Mouse (Mus musculus) stomach, embryonic 14.5 days (tissue): ENCODE data around the gene Fzd7. TPM values are rescaled to one million over a fixed set of nuclear protein-coding genes. Genes with fewer than 3 reads are reported as not detected.

Source experiments
- ATAC-seq: fragments of 200-750 bp; cut with Nextera tagmentation; 2 replicates; pipeline ENCODE4 v1.8.0; 2017; ENCODE audit warnings: low read depth, moderate TSS enrichment; ENCODE audit not compliant: insufficient number of reproducible peaks, insufficient read depth, low FRiP score
- H3K27ac ChIP-seq: fragments of 300-500 bp; sonication (generic); 2 replicates; pipeline ENCODE4 v1.5.1; 2014; ENCODE audit warnings: mild to moderate bottlenecking, low read length, moderate library complexity, mixed read lengths
- H3K27me3 ChIP-seq: fragments of 300-500 bp; sonication (generic); 2 replicates; pipeline ENCODE4 v1.6.1; 2014; ENCODE audit warnings: low read length, control low read depth, mixed read lengths; ENCODE audit not compliant: control insufficient read depth, insufficient read depth
- H3K36me3 ChIP-seq: fragments of 300-500 bp; sonication (generic); 2 replicates; pipeline ENCODE4 v1.6.1; 2014; ENCODE audit warnings: mild to moderate bottlenecking, control low read depth, low read length, moderate library complexity, mixed read lengths; ENCODE audit not compliant: control insufficient read depth, insufficient read depth
- H3K4me1 ChIP-seq: fragments of 300-500 bp; sonication (generic); 2 replicates; pipeline ENCODE4 v1.6.1; 2014; ENCODE audit warnings: low read length, control low read depth, mixed read lengths; ENCODE audit not compliant: control insufficient read depth, insufficient read depth
- H3K4me2 ChIP-seq: fragments of 300-500 bp; sonication (generic); replicated peaks from 2 replicates; pipeline ENCODE4 v1.6.1; 2014; ENCODE audit warnings: low read depth, low read length, control low read depth
- H3K4me3 ChIP-seq: fragments of 300-500 bp; sonication (generic); 2 replicates; pipeline ENCODE4 v1.5.1; 2014; ENCODE audit warnings: low read depth, low read length, control low read depth
- H3K9ac ChIP-seq: fragments of 300-500 bp; sonication (generic); replicated peaks from 2 replicates; pipeline ENCODE4 v1.6.1; 2014; ENCODE audit warnings: low read depth, mild to moderate bottlenecking, control low read depth, low read length, moderate library complexity, mixed read lengths
- H3K9me3 ChIP-seq: fragments of 300-500 bp; sonication (generic); 2 replicates; pipeline ENCODE4 v1.6.1; 2016; ENCODE audit warnings: low read depth, low read length, control low read depth; ENCODE audit not compliant: control insufficient read depth
- WGBS: fragments of 180-500 bp; shearing (Covaris S2); extraction: QIAGEN DNeasy Blood & Tissue Kit; methylation state at CpG from one replicate; pipeline ENCODE4 v1.1.7; 2014; 5-methylcytosine and 5-hydroxymethylcytosine counted together
- polyA plus RNA-seq: library from polyadenylated mRNA; unstranded; fragments of >200 nt; fragmentation: Nextera tagmentation; extraction: Ambion mirVana; gene quantifications from 2 replicates; pipeline ENCODE4 v1.2.1, GENCODE M21; 2014

Fzd7 gene
- 13.3 and 15.5 TPM in 2 replicates for polyA plus RNA-seq

DNA sequence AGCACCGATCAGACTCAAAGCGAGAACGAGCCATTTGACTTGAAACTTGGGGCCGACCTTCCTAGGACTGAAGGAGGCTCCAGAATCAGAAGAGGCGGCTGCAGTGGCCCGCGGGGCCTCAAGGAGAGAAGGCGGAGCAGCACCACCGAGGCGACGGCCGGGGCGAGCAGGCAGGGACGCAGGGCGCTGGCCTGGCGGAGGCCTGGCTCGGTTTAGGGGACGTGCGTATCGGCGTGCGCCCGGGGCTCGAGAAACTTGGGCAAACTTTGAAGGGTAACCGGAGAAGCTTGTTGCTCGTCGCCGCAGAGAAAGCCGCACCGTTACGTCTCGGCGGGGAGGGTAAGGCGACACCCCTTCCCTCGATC is at the start of gene Fzd7:
Fzd7 (plus strand) TSS at position 94 of the 365 bp plus-strand sequence.
- Histone ChIP-seq H3K4me3 (peak within 1 kb of the TSS; percentile 77), H3K9ac (peak within 1 kb of the TSS; percentile 81), H3K4me1 (peaks cover 23% of the 10 kb centered on the region), H3K4me2 (peak within 1 kb of the TSS; percentile 59), H3K27me3 (no peaks in the 10 kb centered on the region), H3K9me3 (no peaks in the 10 kb centered on the region), H3K36me3 (peaks cover 4% of the 10 kb centered on the region; the same call in 1 of the 2 replicates), H3K27ac (peak within 1 kb of the TSS; percentile 97)
- WGBS, result under 1% methylated on average over 35 of the region's 35 CpGs
- ATAC-seq, result peak; percentile 5; the same call in 1 of the 2 replicates

DNA sequence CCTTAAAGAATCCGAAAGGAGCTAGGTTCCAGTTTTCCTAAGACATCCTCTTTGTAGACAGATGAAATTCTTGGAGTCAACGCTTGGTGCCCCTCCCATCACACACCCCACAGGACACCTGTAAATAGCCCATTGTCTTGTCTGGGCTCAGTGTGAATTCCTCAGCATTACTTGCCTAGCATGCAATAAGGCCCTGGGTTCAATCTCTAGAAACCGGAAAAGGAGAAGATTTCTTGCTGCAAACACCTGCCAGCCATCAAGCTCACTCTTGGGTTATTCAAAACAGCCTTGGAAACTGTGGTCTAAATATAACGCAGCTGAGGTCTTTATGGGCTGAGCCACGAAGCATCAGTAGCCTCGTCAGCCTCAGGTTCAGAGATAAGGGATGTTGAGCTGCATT is 48.9 kb upstream of the Fzd7 start:
- ATAC-seq, result no peak
- no peak overlapping the region for H3K27ac ChIP-seq
- H3K4me3 ChIP-seq, result no peak overlapping the region
- H3K27me3 ChIP-seq, result no peaks in the 10 kb centered on the region
- H3K9ac ChIP-seq, result no peak overlapping the region
- no peaks in the 10 kb centered on the region for H3K9me3 ChIP-seq
- H3K36me3 ChIP-seq, result no peaks in the 10 kb centered on the region
- H3K4me1 ChIP-seq, result peaks cover 13% of the 10 kb centered on the region
- WGBS, result 58% methylated on average over 6 of the region's 6 CpGs
- H3K4me2 ChIP-seq, result no peak overlapping the region

DNA sequence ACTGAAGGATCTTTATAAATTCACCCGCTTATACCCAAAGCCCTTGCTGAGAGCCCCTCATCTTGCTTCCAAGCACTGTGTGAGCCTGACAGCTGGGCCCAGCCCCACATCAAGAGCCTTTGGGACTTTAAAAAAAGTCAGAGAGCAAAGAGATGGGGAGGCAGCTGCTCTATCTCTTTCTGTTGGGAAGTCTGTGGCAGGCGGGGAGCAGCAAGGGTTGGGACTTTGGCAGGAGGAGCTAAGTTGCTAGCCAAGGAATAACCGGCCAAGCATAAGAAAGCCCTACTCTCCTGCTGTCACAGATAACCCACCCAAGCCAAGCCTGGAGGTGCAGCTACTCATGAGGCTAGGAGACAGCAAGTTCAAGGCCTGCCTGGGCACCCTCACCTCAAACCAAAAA is 48.2 kb upstream of the Fzd7 start:
- no peaks in the 10 kb centered on the region for H3K9me3 ChIP-seq
- H3K4me2 ChIP-seq, result no peak overlapping the region
- ATAC-seq, result peak; percentile 46; the same call in 1 of the 2 replicates
- peaks cover 17% of the 10 kb centered on the region for H3K4me1 ChIP-seq
- H3K27ac ChIP-seq, result no peak overlapping the region
- H3K4me3 ChIP-seq, result no peak overlapping the region
- H3K36me3 ChIP-seq, result no peaks in the 10 kb centered on the region
- no peak overlapping the region for H3K9ac ChIP-seq
- H3K27me3 ChIP-seq, result no peaks in the 10 kb centered on the region
- 45% methylated on average over 3 of the region's 3 CpGs for WGBS

DNA sequence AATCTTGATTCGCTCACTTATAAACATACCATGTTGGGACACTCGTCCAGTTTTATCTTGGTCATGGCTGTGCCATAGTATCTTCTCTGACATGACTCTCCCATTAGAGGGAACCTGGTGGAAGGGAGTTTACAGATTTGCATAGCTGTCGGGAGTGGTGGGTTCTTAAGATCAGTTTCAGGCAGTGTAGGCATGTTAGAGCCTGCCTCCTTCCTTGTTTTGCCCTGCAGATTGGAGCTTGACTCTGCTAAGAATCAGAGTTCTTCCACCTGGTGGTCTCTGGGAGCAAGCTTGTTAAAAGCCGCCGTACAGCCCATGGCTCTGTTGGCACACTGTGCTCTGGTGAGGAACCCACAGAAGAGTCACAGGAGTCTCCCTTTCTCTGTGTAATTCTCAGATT is 47.0 kb upstream of the Fzd7 start:
- Histone ChIP-seq H3K9ac (no peak overlapping the region), H3K4me2 (no peak overlapping the region), H3K4me3 (no peak overlapping the region), H3K27me3 (no peaks in the 10 kb centered on the region), H3K4me1 (peaks cover 17% of the 10 kb centered on the region), H3K9me3 (no peaks in the 10 kb centered on the region), H3K36me3 (no peaks in the 10 kb centered on the region), H3K27ac (no peak overlapping the region)
- ATAC-seq, result no peak
- WGBS, result 75% methylated on average over 5 of the region's 5 CpGs

DNA sequence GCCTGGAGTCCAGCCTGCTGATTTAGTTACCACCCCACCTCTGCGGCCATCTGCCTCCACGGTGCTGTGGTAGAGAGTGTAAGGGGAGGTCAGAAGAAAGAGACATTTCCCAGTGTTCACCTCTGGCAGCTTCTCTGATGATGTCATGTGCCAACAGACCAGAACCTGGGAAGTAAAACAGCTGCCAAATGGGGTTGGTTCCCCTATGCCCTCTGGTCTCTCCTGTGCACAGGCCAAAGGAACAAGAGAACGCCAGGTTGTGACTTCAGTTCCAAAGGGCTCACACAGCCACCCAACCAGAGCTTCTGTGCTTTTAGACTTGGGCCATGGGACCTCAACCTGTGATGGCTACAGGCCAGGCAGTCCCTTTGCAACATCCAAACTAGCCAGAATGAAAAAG is 45.9 kb upstream of the Fzd7 start:
- peaks cover 17% of the 10 kb centered on the region for H3K4me1 ChIP-seq
- H3K27ac ChIP-seq, result no peak overlapping the region
- WGBS, result 80% methylated on average over 3 of the region's 3 CpGs
- no peak overlapping the region for H3K4me3 ChIP-seq
- no peaks in the 10 kb centered on the region for H3K27me3 ChIP-seq
- ATAC-seq, result no peak
- no peaks in the 10 kb centered on the region for H3K36me3 ChIP-seq
- H3K9me3 ChIP-seq, result no peaks in the 10 kb centered on the region
- no peak overlapping the region for H3K9ac ChIP-seq
- H3K4me2 ChIP-seq, result no peak overlapping the region

DNA sequence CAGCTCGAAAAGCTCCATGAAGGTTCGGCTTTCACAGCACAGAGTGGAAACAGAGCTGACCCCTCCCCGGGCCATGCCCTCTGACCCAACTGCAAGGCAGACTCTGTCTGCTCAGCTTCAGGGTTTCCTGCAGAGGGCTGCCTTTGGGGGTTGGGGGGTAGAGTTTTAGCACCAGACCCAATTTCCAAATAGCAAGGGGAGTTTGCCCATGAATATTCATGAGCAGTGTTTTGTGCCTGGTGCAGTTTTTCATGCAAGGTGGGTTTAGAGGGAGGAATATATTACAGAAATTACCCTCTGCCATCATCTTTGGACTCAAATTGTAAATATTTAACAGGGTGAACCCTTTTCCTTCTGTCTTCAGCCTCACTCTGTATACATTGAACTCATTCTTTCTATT is 44.3 kb upstream of the Fzd7 start:
- Histone ChIP-seq H3K27ac (no peak overlapping the region; the same call in 1 of the 2 replicates), H3K4me1 (peaks cover 17% of the 10 kb centered on the region), H3K36me3 (no peaks in the 10 kb centered on the region), H3K4me2 (no peak overlapping the region), H3K27me3 (no peaks in the 10 kb centered on the region), H3K9ac (no peak overlapping the region), H3K9me3 (no peaks in the 10 kb centered on the region), H3K4me3 (no peak overlapping the region)
- ATAC-seq, result no peak
- WGBS, result 30% methylated on average over 3 of the region's 3 CpGs

DNA sequence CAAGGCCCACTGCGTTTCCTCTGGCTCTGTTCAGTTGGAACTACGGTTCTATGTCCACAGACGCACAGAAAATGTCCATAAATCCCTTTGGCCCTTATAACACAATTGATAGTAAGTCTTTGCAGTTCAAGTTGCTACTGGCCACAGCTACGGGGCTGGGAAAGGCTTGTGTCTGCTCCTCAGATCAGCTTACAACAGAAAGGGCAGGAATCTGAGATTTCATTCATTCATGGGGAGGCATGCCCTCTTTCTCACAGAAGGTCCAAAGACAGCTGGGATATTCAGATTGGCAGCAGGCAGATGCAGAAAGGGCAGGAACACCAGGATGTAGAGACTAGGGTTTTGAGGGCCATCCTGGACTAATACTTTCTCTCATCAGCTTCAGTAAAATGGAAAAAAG is 43.9 kb upstream of the Fzd7 start:
- WGBS, result 21% methylated on average over 4 of the region's 4 CpGs
- Histone ChIP-seq H3K27me3 (no peaks in the 10 kb centered on the region), H3K4me2 (no peak overlapping the region), H3K27ac (no peak overlapping the region; the same call in 1 of the 2 replicates), H3K4me1 (peaks cover 15% of the 10 kb centered on the region), H3K36me3 (no peaks in the 10 kb centered on the region), H3K9ac (no peak overlapping the region), H3K9me3 (no peaks in the 10 kb centered on the region), H3K4me3 (no peak overlapping the region)
- no peak for ATAC-seq

DNA sequence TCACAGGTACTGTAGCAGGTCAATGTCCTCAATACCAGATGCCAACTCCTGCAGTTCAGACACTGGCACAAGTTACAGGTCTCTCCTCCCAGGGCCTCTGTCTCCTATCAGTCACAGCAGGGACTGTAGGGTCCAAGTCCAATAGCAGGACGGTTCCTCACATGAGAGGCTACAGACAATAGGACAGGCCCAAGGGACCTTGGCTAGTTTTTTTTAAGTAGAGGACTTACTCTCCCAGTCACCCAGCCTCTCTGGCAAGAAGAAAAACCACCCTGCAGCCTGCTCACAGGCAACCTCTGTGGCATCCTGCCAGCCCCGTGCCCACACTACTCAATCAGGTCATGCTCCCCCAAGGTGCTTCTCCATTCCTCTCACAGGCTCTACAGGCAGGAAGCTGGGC is 43.0 kb upstream of the Fzd7 start:
- 72% methylated on average over 2 of the region's 2 CpGs for whole genome bisulfite sequencing
- no peak for ATAC-seq
- H3K4me3 ChIP-seq, result no peak overlapping the region

DNA sequence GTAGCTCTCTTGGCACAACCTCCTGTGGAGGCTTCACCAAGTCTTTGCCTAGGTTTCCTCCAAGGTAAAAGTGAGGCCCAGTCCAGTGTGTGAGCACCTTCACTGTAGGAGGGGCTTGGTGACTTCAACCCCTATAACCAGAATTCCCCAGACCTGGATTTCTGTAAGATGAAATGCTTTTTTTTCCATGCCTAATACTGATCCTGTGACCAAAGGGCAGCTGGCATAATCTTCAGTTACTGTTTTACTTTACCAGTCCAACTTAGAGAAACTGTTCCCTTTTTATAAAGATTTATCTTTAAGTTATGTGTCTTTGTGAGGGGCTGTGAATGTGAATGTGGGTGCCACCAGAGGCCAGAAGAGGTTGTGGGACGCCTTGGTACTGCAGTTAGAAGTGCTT is 42.3 kb upstream of the Fzd7 start:
- ATAC-seq, result no peak
- Histone ChIP-seq H3K9ac (no peak overlapping the region), H3K4me1 (peaks cover 12% of the 10 kb centered on the region), H3K27ac (no peak overlapping the region), H3K4me2 (no peak overlapping the region), H3K27me3 (no peaks in the 10 kb centered on the region), H3K4me3 (no peak overlapping the region), H3K36me3 (no peaks in the 10 kb centered on the region), H3K9me3 (no peaks in the 10 kb centered on the region)
- 88% methylated on average over 1 of the region's 1 CpGs for WGBS

More for the DNA sequence above, 43.0 kb upstream of the Fzd7 start:
- Histone ChIP-seq H3K27me3 (no peaks in the 10 kb centered on the region), H3K4me1 (peaks cover 12% of the 10 kb centered on the region), H3K9ac (no peak overlapping the region), H3K27ac (no peak overlapping the region), H3K9me3 (no peaks in the 10 kb centered on the region), H3K36me3 (no peaks in the 10 kb centered on the region), H3K4me2 (no peak overlapping the region)
